Mouse (Mus musculus): ENCODE data around the gene Larp1. TPM values are rescaled to one million over a fixed set of nuclear protein-coding genes. Genes with fewer than 3 reads are reported as not detected.

The Larp1 gene
- polyA plus RNA-seq, 1 experiment from 2014 or later = 26.9 TPM

GRCm38 (mm10) chr11:58102146-58102545 lies 93.3 kb downstream of the Larp1 start:
- Histone ChIP-seq H3K4me2 (no peak overlapping the region), H3K4me1 (ENCODE audit: insufficient read depth) (peaks cover 6% of the 10 kb centered on the region; the same call in 1 of the 2 replicates), H3K9ac (no peak overlapping the region), H3K27me3 (ENCODE audit: insufficient read depth, low read length) (peaks cover 12% of the 10 kb centered on the region), H3K27ac (ENCODE audit: low read depth) (no peak overlapping the region), H3K4me3 (ENCODE audit: low read depth, low read length) (no peak overlapping the region), H3K36me3 (ENCODE audit: insufficient read depth) (no peaks in the 10 kb centered on the region), H3K9me3 (ENCODE audit: low read depth, low read length) (no peaks in the 10 kb centered on the region)
- DNase-seq (no peak), ATAC-seq (ENCODE audit: insufficient read depth) (no peak)
- WGBS = 65% methylated on average over 3 of the region's 3 CpGs
- no peak for TF ChIP-seq CTCF (IDR thresholded peaks at IDR 0.05; ENCODE audit: low read depth)

GRCm38 (mm10) chr11:58102581-58103343 lies 93.9 kb downstream of the Larp1 start:
- 0 out of 2 replicates have a peak, but pooled peaks have one; percentile 11 for ATAC-seq (ENCODE audit: insufficient read depth)
- Histone ChIP-seq H3K9ac (peak overlapping the region; percentile 36), H3K27me3 (ENCODE audit: insufficient read depth, low read length) (peaks cover 10% of the 10 kb centered on the region), H3K9me3 (ENCODE audit: low read depth, low read length) (no peaks in the 10 kb centered on the region), H3K27ac (ENCODE audit: low read depth) (0 out of 2 replicates have a peak overlapping the region, but pooled peaks have one; percentile 68), H3K36me3 (ENCODE audit: insufficient read depth) (no peaks in the 10 kb centered on the region), H3K4me1 (ENCODE audit: insufficient read depth) (peaks cover 6% of the 10 kb centered on the region; the same call in 1 of the 2 replicates), H3K4me3 (ENCODE audit: low read depth, low read length) (peak overlapping the region; percentile 90; the same call in 1 of the 2 replicates), H3K4me2 (peak overlapping the region; percentile 60)
- DNase-seq = no peak
- WGBS = 89% methylated on average over 9 of the region's 9 CpGs
- no peak for TF ChIP-seq CTCF (IDR thresholded peaks at IDR 0.05; ENCODE audit: low read depth)

- H3K4me3 ChIP-seq (ENCODE audit: low read depth, low read length) = peak overlapping the region; percentile 90
- DNase-seq (no peak), ATAC-seq (ENCODE audit: insufficient read depth) (peak; percentile 58)
- H3K4me2 ChIP-seq = peak overlapping the region; percentile 60
- H3K36me3 ChIP-seq (ENCODE audit: insufficient read depth) = no peaks in the 10 kb centered on the region
- peak overlapping the region; percentile 68 for H3K27ac ChIP-seq (ENCODE audit: low read depth)
- H3K4me1 ChIP-seq (ENCODE audit: insufficient read depth) = peaks cover 6% of the 10 kb centered on the region; the same call in 1 of the 2 replicates
- no peaks in the 10 kb centered on the region for H3K9me3 ChIP-seq (ENCODE audit: low read depth, low read length)
- H3K27me3 ChIP-seq (ENCODE audit: insufficient read depth, low read length) = peaks cover 7% of the 10 kb centered on the region
- peak overlapping the region; percentile 36 for H3K9ac ChIP-seq
- WGBS = 54% methylated on average over 13 of the region's 13 CpGs
- TF ChIP-seq CTCF (IDR thresholded peaks at IDR 0.05; ENCODE audit: low read depth) = 0 out of 2 replicates have a peak, but pooled peaks have one; percentile 11
These were observed 94.4 kb downstream of the Larp1 start for GRCm38 (mm10) chr11:58103344-58103653.

- peak within 1 kb of the TSS; percentile 92 for H3K9ac ChIP-seq
- no peak for TF ChIP-seq CTCF (IDR thresholded peaks at IDR 0.05; ENCODE audit: low read depth)
- H3K4me2 ChIP-seq = peak within 1 kb of the TSS; percentile 80
- peak; percentile 99 for DNase-seq
- peaks cover 6% of the 10 kb centered on the region; the same call in 1 of the 2 replicates for H3K4me1 ChIP-seq (ENCODE audit: insufficient read depth)
- under 1% methylated on average over 54 of the region's 55 CpGs for WGBS
- H3K9me3 ChIP-seq (ENCODE audit: low read depth, low read length) = no peaks in the 10 kb centered on the region
- peak within 1 kb of the TSS; percentile 88 for H3K27ac ChIP-seq (ENCODE audit: low read depth)
- peak within 1 kb of the TSS; percentile 90 for H3K4me3 ChIP-seq (ENCODE audit: low read depth, low read length)
- H3K36me3 ChIP-seq (ENCODE audit: insufficient read depth) = no peaks in the 10 kb centered on the region
- peaks cover 2% of the 10 kb centered on the region for H3K27me3 ChIP-seq (ENCODE audit: insufficient read depth, low read length)
- ATAC-seq (ENCODE audit: insufficient read depth) = peak; percentile 97
These were observed 94.9 kb downstream of the Larp1 start, which contains the start of gene Cnot8 for GRCm38 (mm10) chr11:58103697-58104306. Gene Cnot8 (plus strand): TSS chr11:58104153.

DNA sequence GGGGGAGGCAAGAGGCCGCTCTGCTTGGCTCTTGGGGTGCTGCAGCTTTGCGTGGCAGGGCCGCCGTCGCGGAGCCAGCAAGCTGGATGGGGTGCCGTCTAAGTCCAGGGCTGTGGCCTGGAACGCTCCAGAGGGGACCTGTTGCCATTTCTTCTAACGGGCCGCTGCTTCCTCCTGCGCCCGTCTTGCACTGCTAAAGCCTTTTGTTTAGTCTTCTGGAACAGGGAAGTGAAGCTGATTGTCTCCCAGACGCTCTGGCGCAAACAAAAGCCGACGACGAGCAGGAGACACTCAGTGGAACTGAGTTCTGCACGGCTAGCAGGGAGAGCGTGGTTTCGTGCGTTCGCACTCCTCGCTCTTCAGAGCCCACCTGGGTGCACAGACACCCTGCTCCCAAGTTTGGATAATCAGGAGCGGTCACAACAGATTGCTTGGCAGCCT lies 95.5 kb downstream of the Larp1 start:
- H3K4me2 ChIP-seq = peak overlapping the region; percentile 80
- under 1% methylated on average over 24 of the region's 24 CpGs for WGBS
- ATAC-seq (ENCODE audit: insufficient read depth) = peak; percentile 36; the same call in 1 of the 2 replicates
- DNase-seq = peak; percentile 67
- peak overlapping the region; percentile 88 for H3K27ac ChIP-seq (ENCODE audit: low read depth)
- H3K27me3 ChIP-seq (ENCODE audit: insufficient read depth, low read length) = no peaks in the 10 kb centered on the region
- no peak for TF ChIP-seq CTCF (IDR thresholded peaks at IDR 0.05; ENCODE audit: low read depth)
- H3K4me3 ChIP-seq (ENCODE audit: low read depth, low read length) = peak overlapping the region; percentile 90
- H3K4me1 ChIP-seq (ENCODE audit: insufficient read depth) = peaks cover 6% of the 10 kb centered on the region; the same call in 1 of the 2 replicates
- H3K9ac ChIP-seq = peak overlapping the region; percentile 92
- H3K36me3 ChIP-seq (ENCODE audit: insufficient read depth) = no peaks in the 10 kb centered on the region
- H3K9me3 ChIP-seq (ENCODE audit: low read depth, low read length) = no peaks in the 10 kb centered on the region

GRCm38 (mm10) chr11:58107009-58107408 lies 98.1 kb downstream of the Larp1 start:
- H3K4me1 ChIP-seq (ENCODE audit: insufficient read depth) = peaks cover 6% of the 10 kb centered on the region; the same call in 1 of the 2 replicates
- no peak for ATAC-seq (ENCODE audit: insufficient read depth)
- H3K9ac ChIP-seq = no peak overlapping the region
- no peak overlapping the region for H3K4me2 ChIP-seq
- DNase-seq = no peak
- H3K27me3 ChIP-seq (ENCODE audit: insufficient read depth, low read length) = no peaks in the 10 kb centered on the region
- no peak overlapping the region for H3K27ac ChIP-seq (ENCODE audit: low read depth)
- peaks cover 25% of the 10 kb centered on the region for H3K36me3 ChIP-seq (ENCODE audit: insufficient read depth)
- 31% methylated on average over 3 of the region's 3 CpGs for WGBS
- H3K9me3 ChIP-seq (ENCODE audit: low read depth, low read length) = no peaks in the 10 kb centered on the region
- no peak overlapping the region for H3K4me3 ChIP-seq (ENCODE audit: low read depth, low read length)
- 0 out of 2 replicates have a peak, but pooled peaks have one; percentile 10 for TF ChIP-seq CTCF (IDR thresholded peaks at IDR 0.05; ENCODE audit: low read depth)

Measured in lung, embryonic 14.5 days (tissue).